Mouse (Mus musculus) Patski (cell line): ENCODE measurements around the gene Tsfm. TPM values are rescaled to one million over a fixed set of nuclear protein-coding genes. Genes with fewer than 3 reads are reported as not detected.
"Not testable (repeated sequence)": the region's sequence is repeated elsewhere in the genome, so short reads cannot be mapped to it uniquely, and the experiment has no call there.

Experiments
- ATAC-seq: fragments of 100-300 bp; one replicate; pipeline ENCODE4 v1.8.0; 2021
- CTCF ChIA-PET: fragments of 350-600 bp; sonication (Branson Sonifier 250); formaldehyde crosslinking; loops from one replicate; lab custom pipeline; 2022; ENCODE audit warnings: inconsistent platforms; lab: Charles Lee
- POLR2A ChIA-PET: fragments of 350-600 bp; sonication (Branson Sonifier 250); formaldehyde crosslinking; loops from one replicate; lab custom pipeline; 2022; ENCODE audit warnings: antibody characterized with exemption, inconsistent platforms; lab: Charles Lee
- DNase-seq: peaks from one replicate; pipeline ENCODE4 v3.0.0-alpha.2; 2011; ENCODE audit warnings: low read depth, low spot score
- H3K27me3 ChIP-seq: fragments of 371-371 bp; one replicate; pipeline ENCODE4 v1.5.1; 2021
- CTCF ChIP-seq: fragments of 100-300 bp; IDR thresholded peaks from one replicate; pipeline ENCODE4 v1.5.1; 2021
- in situ Hi-C: fragments of 300-500 bp; cut with MboI; formaldehyde crosslinking; loops from 3 replicates; pipeline ENCODE4 v1.11.1; 2018; ENCODE audit warnings: low pct_unique_long_range_greater_than_20kb, mixed read lengths
- polyA plus RNA-seq: library from polyadenylated mRNA; unstranded; gene quantifications from one replicate; pipeline ENCODE4 v1.2.3, GENCODE M21; 2021

The Tsfm gene
- polyA plus RNA-seq, 1 experiment from 2014 or later: 61.7 TPM

- ATAC-seq (no peak), DNase-seq (no peak)
- ChIA-PET CTCF (interaction anchor here (0.8 kb wide), 1 partner anchor 9 kb away, joined by 3 read pairs; no protein-coding TSS in a partner anchor), POLR2A (interaction anchor here (0.6 to 1.1 kb wide), 2 partner anchors 10 to 81 kb away, joined by 3 read pairs; partner anchors contain the start of gene Agap2)
- in situ Hi-C loops: loop anchor here (25.0 kb wide), 1 partner anchor 598 kb away; the partner anchor contains the start of genes Nab2 and Nemp1
- H3K27me3 ChIP-seq: no peaks in the 10 kb centered on the region
- TF ChIP-seq CTCF: no peak
These were observed 33.6 kb upstream of the Tsfm start for GRCm38 (mm10) chr10:127063913-127064870.

DNA sequence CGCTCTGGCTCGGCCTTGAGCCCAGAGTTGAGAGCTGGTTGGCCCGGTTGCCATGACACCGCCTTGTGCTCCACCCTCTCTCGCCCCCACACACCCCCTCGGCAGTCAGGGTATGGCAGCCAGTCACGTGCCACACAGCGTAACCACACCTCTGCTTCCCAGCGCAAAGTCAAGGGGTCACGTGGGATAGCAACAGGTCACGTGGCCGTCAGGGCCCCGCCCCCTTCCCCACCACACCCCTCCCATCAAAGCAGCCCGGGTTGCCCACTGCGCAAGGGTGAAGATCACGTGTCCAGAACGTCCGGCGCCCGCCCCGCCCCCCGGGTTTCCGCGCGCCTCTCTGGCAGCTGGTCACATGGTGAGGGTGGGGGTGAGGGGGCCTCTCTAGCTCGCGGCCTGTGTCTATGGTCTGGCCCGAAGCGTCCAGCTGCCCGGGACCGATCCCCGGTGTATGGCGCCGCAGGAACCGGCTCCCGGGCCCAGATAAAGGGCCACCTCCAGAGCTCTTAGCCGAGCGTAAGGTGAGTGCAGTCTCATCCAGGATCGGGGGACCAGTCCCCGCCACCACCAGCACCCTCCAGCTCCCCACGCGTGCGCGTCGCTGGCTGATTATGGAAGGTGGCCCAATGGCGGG lies 32.7 kb upstream of the Tsfm start, which contains the start of gene Cdk4:
Gene Cdk4, plus strand, starts transcription at position 296 of the 634 bp plus-strand sequence.
- DNase-seq: peak; percentile 91
- ATAC-seq: peak; percentile 67
- no peaks in the 10 kb centered on the region for H3K27me3 ChIP-seq
- TF ChIP-seq CTCF: no peak
- in situ Hi-C loops: loop anchor here (25.0 kb wide), 1 partner anchor 599 kb away; the partner anchor contains the start of genes Nab2 and Nemp1
- ChIA-PET POLR2A (interaction anchor here (0.6 to 1.1 kb wide), 3 partner anchors 11 to 82 kb away, joined by 3 read pairs; partner anchors contain the start of gene Agap2), CTCF (interaction anchor here (0.8 kb wide), 1 partner anchor 10 kb away, joined by 3 read pairs; no protein-coding TSS in a partner anchor)

GRCm38 (mm10) chr10:127062503-127062902 lies 31.9 kb upstream of the Tsfm start:
- H3K27me3 ChIP-seq: no peaks in the 10 kb centered on the region
- DNase-seq (no peak), ATAC-seq (no peak)
- ChIA-PET CTCF (interaction anchor here (1.5 kb wide), 1 partner anchor 31 kb away, joined by 6 read pairs; no protein-coding TSS in a partner anchor), POLR2A (interaction anchor here (1.0 to 1.1 kb wide), 2 partner anchors 12 to 29 kb away, joined by 3 read pairs; partner anchors contain the start of gene Agap2)
- in situ Hi-C loops: loop anchor here (25.0 kb wide), 1 partner anchor 600 kb away; the partner anchor contains the start of genes Nab2 and Nemp1
- no peak for TF ChIP-seq CTCF

DNA sequence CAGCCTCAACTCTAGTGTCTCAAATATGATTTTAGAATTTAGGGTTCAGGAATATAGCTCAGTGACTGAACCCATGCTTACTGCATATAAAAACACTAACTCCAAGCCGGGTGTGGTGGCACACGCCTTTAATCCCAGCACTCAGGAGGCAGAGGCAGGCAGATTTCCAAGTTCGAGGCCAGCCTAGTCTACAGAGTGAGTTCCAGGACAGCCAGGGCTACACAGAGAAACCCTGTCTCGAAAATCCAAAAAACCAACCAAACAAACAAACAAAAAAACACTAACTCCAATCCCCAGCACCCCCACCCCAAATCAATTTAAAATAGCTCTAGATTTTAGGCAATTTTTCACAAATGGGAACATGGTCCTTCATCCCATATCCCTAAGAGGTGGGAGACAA lies 31.5 kb upstream of the Tsfm start:
- CTCF ChIA-PET: interaction anchor here (1.0 to 1.5 kb wide), 2 partner anchors 30 to 141 kb away, joined by 3 to 6 read pairs; no protein-coding TSS in a partner anchor
- DNase-seq, H3K27me3 ChIP-seq, POLR2A ChIA-PET, ATAC-seq: not testable (repeated sequence)
- in situ Hi-C loops: loop anchor here (25.0 kb wide), 1 partner anchor 600 kb away; the partner anchor contains the start of genes Nab2 and Nemp1

DNA sequence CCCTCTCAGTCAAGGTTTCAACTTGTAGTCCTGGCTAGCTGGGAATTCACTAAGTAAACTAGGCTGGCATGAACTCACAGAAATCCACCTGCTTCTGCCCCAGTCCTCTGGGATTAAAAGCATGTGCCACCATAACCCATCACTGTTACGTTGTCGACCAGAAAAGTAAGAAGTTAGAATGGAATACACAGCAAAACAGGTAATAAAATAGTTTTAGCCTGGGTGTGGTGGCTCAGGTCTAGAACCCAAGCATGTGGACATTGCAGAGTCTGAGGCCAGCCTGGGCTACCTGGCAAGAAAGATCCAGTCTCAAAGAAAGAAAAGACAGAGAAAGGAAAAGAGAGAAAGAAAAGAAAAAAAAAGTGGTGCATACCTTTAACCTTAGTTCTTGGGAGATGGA lies 30.9 kb upstream of the Tsfm start:
- ChIA-PET CTCF (interaction anchor here (1.0 to 1.5 kb wide), 2 partner anchors 30 to 141 kb away, joined by 3 to 6 read pairs; no protein-coding TSS in a partner anchor), POLR2A (no interaction called here)
- no peak for ATAC-seq
- no peak for TF ChIP-seq CTCF
- in situ Hi-C loops: loop anchor here (25.0 kb wide), 1 partner anchor 601 kb away; the partner anchor contains the start of genes Nab2 and Nemp1
- no peak for DNase-seq
- no peaks in the 10 kb centered on the region for H3K27me3 ChIP-seq

DNA sequence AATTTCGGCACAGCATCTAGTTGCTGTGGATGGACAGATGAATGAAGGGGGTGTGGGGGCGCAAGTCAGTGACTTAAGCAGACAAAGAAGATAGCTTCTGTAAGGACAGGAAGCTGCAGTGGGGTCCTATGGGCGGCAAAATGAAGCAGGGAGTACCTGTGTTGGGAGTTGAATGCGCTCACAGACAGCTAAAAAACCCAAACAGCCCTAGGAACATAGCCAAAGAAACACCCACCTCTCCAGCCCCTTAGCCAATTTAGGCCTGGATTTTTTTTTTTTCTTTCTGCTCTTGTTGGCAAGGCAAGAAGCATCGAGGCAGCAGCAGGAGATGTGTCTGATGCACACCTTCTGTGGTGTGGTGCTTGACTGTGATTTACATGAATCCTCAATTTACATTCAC lies 30.4 kb upstream of the Tsfm start:
- no peak for TF ChIP-seq CTCF
- in situ Hi-C loops: loop anchor here (25.0 kb wide), 1 partner anchor 601 kb away; the partner anchor contains the start of genes Nab2 and Nemp1
- CTCF ChIA-PET: interaction anchor here (1.0 kb wide), 1 partner anchor 140 kb away, joined by 3 read pairs; no protein-coding TSS in a partner anchor
- no peak for DNase-seq
- ATAC-seq: no peak
- POLR2A ChIA-PET: interaction anchor here (0.5 to 0.7 kb wide), 2 partner anchors 32 to 139 kb away, joined by 3 read pairs; no protein-coding TSS in a partner anchor
- H3K27me3 ChIP-seq: no peaks in the 10 kb centered on the region

DNA sequence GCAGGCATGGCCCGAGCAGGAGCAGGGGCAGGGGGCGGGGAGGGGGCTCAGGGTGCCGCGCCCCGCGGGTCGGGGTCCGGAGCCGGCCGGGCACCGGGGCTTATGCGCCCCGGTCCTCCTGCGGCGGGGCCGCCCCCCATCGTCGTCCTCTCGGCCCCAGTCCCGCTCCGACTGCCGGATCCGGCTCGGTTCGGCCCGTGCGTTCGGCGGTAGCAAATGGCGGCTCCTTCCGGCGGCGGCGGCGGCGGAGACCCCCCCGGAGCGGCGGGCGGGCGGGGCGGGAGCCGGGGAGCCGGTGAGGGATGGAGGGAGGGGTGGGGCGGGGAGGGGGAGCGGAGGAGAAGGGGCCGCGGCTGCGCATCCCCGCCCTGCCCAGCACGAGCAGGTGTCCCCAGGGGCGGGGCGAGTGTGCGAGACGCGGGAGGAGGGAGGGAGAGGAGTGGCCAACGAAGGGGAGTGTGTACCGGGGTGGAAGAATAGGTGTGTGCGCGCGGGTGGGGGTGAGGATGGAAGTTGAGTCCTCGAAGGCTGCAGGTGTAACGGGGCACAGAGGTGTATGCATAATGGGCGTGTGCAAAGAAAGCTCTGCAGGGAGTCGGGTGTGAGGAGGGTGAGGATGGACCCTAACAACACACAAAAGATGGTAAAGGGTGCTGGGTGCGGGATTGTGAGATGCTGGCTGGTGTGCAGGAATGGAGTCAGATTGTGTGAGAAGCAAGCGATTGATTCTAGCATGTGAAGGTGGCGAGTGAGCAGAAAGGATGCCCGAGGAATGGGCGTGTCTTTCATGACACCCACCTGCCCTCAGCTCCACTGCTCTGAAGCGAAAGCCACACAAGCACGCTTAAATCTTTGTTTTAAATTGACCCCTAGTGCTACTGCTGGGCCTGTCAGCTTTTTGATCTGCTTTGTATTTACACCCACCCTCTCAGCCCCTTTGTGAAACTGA lies 29.6 kb upstream of the Tsfm start, which contains the start of gene March9:
Gene March9, minus strand, starts transcription at position 217 of the 949 bp plus-strand sequence.
- CTCF ChIA-PET: no interaction called here
- no peak for TF ChIP-seq CTCF
- in situ Hi-C loops: loop anchor here (25.0 kb wide), 1 partner anchor 602 kb away; the partner anchor contains the start of genes Nab2 and Nemp1
- H3K27me3 ChIP-seq: no peaks in the 10 kb centered on the region
- POLR2A ChIA-PET: interaction anchor here (0.5 to 0.7 kb wide), 2 partner anchors 31 to 140 kb away, joined by 3 read pairs; no protein-coding TSS in a partner anchor
- DNase-seq (no peak), ATAC-seq (peak; percentile 45)

GRCm38 (mm10) chr10:127059174-127059967 lies 28.7 kb upstream of the Tsfm start:
- TF ChIP-seq CTCF: no peak
- in situ Hi-C loops: loop anchor here (25.0 kb wide), 1 partner anchor 603 kb away; the partner anchor contains the start of genes Nab2 and Nemp1
- CTCF ChIA-PET: interaction anchor here (1.1 to 2.0 kb wide), 4 partner anchors 10 to 28 kb away, joined by 4 to 13 read pairs (median 11); partner anchors contain the start of genes Cyp27b1, Eef1akmt3 and Mettl1
- no peak for DNase-seq
- no peaks in the 10 kb centered on the region for H3K27me3 ChIP-seq
- POLR2A ChIA-PET: no interaction called here
- ATAC-seq: no peak
